Mouse (Mus musculus): ENCODE data around the gene Rap1a.

DNA sequence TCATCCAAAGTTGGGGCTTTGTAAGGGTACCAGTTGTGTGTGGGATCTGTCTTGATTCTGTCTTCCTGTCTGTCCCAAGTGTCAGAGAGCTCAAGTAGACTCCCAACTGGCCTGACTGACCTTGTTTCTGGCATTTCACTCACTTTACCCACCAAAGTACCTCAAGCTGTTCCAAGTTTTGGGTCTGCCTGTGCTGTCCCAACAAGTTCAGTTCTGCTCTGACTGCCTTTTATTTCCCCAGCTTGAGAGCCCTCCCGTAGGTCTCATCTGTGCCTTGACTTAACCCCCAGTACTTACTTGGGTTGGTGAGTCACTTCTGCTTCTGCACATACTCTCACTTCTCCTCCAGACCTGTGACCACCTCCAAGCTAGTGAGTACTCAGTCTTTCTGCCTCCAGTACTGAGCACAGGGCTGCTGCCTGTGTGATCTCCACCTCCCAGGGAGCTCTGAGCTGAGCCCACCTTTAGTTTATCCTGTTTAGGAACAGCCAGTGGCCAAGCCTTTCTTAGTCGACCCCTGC, 79.4 kb downstream of the Rap1a start:
- no peak for TF ChIP-seq POLR2A (IDR thresholded peaks at IDR 0.05; ENCODE audit: borderline replicate concordance, insufficient read depth, low read length)
- no peak for TF ChIP-seq CTCF (IDR thresholded peaks at IDR 0.05; ENCODE audit: borderline replicate concordance, insufficient read depth, low read depth, low read length)

Measured in cerebellum, adult 2 months (tissue).